Mouse (Mus musculus): Measurements from ENCODE around the gene Lamb3.
"Not testable (repeated sequence)": the region's sequence is repeated elsewhere in the genome, so short reads cannot be mapped to it uniquely, and the experiment has no call there.

Lamb3 gene

GRCm38 (mm10) chr1:193243571-193244193 is 36.2 kb downstream of the Lamb3 start:
- no peak for DNase-seq (ENCODE audit: low spot score in 2 of 2)

DNA sequence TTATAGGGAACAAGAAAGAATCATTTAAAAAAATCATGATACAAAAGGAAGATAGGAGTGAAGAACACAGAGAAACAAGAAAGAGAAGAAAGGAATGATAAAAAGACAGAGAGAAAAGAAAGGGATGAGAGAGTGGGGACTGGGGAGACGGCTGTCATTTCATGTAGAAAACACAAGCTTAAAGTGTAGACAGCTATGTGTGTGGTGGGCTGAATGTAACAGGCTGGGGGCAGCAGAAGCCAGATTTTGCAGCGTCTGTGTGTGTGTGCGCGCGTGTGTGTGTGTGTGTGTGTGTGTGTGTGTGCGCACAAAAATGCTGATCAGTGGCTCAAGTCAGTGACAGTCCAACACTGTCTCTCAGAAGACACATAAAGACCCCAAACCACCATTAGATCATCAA is 36.7 kb downstream of the Lamb3 start:
- no peak for DNase-seq (ENCODE audit: low spot score in 2 of 2)

DNA sequence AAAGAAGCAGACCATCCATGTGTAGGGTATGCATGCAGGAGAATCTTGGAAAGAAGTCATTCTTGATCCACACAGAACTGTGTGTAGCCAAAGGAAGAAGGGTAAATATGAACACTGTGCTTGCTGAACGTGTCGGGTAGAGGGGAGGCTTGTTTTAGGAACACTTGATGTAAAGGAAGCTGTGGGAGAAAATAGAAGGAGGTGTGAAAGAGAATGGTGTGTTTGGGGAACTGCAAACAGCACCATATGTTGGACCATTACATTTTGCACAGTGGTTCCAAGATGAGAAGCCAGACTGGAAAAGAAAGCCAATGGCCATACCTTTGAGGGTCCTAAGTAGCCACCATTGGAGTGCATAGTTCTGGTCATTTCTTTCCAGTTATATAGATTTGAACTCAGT is 42.5 kb downstream of the Lamb3 start:
- DNase-seq (ENCODE audit: low spot score in 2 of 2): peak in 1 of 2 experiments; percentile 53

DNA sequence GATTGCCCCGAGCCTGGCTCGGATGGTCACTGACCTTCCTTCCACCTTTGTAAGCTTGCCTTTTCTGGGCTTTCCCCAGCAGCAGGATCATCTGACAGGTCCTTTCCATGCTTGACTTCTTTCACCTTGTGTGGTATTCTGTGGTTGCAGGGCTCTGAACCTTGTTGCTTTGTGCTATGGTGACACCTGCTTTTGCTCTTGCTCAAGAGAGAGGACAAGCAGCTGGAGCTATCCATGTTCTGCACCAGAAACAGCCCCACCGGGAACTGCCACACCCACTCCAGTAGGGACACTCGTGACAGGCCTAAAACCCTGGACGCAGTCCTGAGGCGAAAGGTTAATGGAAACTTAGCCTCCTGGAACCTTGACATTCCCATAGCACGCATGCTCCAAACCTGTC is 43.9 kb downstream of the Lamb3 start:
- no peak for DNase-seq (ENCODE audit: low spot score in 2 of 2)

GRCm38 (mm10) chr1:193252616-193253015 is 45.1 kb downstream of the Lamb3 start:
- DNase-seq (ENCODE audit: low spot score in 2 of 2): no peak

DNA sequence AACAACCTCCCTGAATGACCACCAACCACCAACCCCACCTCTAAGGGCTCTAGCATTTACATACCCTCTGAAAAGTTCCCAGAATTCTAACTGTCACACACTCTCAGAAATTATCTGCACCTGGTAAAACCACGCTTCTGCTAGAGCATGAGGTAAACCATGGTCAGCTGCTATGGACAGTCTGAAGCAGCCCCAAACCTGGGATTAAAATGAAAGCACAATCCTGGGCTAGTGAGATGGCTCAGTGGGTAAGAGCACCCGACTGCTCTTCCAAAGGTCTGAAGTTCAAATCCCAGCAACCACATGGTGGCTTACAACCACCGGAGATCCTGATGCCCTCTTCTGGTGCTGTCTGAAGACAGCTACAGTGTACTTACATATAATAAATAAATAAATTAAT is 46.4 kb downstream of the Lamb3 start:
- DNase-seq (ENCODE audit: low spot score in 2 of 2): not testable (repeated sequence)

DNA sequence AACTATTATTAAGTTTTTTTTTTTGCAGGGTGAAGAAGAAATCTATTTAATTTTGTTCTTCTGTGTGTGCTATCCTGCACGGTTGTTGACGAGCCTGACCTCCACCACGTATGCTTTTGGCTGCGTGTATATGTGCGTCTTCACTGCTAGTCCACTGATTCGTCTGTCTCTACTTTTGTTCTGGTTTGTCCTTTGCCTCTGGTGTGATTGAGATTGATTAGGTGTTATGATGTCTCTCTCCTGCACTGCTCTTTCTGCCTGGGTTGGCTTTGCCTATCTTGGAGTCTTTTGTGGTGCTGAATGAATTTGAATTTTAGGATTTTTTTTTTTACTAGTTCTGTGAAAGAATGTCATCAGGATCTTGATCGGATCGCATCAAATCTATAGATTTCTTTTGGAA is 47.5 kb downstream of the Lamb3 start:
- DNase-seq (ENCODE audit: low spot score in 2 of 2): no peak

- DNase-seq (ENCODE audit: low spot score in 2 of 2): peak; percentile 68 to 74
Observed at GRCm38 (mm10) chr1:193255488-193256288, 48.2 kb downstream of the Lamb3 start.

DNA sequence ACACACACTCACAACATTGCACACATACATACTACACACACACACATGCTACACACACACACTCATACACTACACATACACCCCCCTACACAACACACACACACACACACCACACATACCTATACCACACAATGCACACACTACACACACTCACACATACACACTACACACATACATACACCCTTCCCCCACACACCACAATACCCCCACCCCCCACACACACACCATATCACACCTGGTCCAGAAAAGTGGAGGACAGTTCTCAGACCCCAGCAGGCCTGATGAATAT is 48.7 kb downstream of the Lamb3 start:
- no peak for DNase-seq (ENCODE audit: low spot score in 2 of 2)

DNA sequence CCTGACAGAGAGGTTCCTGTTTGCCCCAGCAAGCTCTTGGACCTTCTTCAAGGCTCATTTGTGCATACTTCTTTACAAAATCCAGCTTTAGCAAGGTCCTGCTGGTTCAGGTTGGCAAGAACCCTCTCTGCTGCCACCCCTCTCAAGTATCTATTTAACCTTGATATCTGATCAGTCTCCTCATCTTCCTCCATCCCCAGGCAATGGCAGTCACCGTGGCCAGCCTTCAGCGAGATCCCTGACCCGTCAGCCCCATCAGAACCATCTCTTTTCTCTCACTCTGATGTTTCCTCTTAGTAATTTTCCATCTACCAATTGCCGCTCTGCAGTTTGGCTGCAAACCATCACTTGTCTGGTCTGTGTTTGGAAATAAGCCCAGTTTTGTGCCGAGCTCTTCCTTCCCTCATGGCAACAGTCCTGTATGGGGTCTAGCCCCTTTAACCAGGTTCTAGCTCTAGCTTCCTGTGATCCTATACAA is 49.2 kb downstream of the Lamb3 start:
- DNase-seq (ENCODE audit: low spot score in 2 of 2): no peak

- DNase-seq (ENCODE audit: low spot score in 2 of 2): no peak
Observed at GRCm38 (mm10) chr1:193259559-193259958, 52.1 kb downstream of the Lamb3 start.

DNA sequence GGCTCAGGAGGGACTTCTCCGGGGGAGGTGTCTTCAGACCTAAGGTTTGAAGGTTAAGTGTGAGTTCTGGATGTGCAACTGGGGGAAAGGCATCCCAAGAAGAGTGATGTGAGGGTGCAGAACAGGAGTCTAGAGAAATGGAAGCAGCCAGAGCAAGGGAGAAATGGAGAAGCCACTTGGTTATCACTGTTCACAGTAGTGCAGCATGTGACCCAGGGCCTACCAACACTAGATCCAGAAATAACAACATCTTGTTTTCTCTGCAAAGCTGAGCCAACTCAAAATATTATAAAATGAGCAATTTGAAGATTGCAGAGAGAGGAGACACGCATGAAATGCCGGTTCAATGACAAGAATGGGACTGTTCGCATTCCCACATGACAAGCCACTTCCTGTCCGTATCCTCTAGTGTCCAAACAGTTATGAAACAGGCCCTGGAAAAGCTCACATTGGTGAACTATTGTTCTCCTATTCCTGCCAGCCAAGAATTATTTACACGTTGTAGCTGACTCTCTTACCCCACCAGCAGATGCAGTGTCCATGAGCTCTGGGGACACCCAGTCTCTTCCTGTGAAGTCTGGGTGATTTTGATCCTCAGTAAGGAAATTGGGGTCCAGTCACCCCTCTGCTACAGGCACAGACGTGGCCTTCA is 54.5 kb downstream of the Lamb3 start:
- no peak for DNase-seq (ENCODE audit: low spot score in 2 of 2)

DNA sequence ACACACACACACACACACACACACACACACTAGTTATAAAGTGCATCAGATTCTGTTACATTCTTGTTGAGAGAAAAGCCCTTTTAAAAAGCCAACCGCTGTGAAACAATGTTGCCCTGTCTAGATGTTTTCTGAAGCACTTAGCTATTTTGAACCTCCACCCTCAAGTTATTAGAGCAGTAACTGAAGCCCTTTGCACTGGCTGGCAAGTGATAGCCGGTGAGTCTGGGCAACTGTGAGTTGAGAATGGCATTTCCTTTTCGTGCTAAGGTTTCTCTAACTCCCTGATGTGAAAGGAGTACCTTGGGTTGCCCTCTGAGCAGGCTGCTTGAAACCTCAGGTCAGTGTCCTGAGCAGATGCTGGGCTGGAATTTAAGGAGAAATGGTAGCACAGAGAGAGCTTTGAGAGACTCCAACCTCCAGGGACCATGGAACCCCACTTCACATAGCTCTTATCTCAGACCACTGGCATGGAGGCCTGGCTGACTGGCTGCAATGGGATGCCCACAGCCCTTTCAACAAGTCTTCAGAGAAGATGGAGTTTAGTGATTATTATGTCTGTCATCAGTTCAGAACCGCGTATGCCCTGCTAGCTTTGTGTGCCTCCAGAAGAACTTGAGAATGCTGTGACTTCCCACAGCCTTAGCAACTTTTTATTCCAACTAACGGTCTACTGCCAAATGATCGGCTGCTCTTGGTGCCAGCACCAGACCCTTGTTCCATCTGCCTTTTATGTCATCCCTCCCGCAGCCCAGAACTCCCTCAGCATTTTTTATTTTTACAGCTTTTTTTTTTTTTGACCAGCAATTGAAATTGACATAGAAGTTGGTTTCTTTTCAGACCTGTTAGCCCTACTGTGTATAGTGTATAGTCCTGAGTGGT is 55.8 kb downstream of the Lamb3 start:
- DNase-seq (ENCODE audit: low spot score in 2 of 2): no peak

DNA sequence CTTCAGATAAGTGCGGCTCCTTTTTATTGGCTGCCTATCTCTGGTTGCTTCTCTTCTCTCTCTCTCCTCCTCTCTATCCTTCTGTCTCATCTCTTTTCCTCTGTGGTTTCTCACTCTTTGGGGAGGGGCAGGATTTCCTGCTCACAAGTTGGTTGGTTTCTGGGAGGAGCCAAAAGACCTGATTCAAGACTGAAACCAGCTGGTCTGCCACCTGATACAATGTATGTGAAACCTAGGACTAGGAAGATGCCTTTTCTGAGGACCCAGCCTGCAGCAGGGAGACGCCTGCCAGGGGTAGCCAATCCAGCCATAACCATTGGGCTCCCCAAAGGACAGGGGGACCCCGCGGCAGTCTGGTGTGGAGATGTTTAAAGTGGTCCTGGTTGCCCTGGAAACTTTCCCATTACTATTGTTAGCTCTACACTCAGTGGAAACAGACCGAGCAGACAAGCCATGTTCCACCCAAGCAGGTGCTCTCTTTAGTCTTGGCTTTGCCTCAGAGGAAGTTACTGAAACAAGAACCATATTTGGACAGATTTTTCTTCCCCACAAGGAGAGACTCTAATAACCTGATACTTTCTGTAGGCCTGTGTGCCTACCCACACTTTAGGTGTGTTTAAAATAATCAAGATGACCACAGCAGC is 56.6 kb downstream of the Lamb3 start, which contains the start of gene Hsd11b1:
Gene Hsd11b1 (minus strand): TSS at position 121 of the 644 bp plus-strand sequence.
- no peak for DNase-seq (ENCODE audit: low spot score in 2 of 2)

DNA sequence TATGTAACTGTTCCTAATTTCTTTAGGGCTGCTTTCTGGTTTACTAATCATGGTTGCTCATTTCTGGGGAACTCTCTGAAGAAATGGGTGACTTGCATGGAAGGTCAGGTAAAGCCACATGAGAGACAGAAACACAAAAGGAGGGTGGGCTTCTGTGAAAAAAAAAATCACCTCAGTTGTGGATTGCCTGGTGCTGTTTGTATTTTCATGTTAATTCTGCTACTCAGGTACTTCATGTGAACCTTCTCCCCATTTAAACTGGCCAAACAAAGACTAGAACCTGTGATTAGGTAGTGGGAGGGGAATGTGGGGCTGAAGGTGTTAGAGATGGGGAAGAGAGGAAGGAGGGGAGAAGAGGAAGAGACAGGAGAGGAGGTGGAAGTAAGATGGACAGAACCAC is 58.2 kb downstream of the Lamb3 start:
- DNase-seq (ENCODE audit: low spot score in 2 of 2): no peak

DNA sequence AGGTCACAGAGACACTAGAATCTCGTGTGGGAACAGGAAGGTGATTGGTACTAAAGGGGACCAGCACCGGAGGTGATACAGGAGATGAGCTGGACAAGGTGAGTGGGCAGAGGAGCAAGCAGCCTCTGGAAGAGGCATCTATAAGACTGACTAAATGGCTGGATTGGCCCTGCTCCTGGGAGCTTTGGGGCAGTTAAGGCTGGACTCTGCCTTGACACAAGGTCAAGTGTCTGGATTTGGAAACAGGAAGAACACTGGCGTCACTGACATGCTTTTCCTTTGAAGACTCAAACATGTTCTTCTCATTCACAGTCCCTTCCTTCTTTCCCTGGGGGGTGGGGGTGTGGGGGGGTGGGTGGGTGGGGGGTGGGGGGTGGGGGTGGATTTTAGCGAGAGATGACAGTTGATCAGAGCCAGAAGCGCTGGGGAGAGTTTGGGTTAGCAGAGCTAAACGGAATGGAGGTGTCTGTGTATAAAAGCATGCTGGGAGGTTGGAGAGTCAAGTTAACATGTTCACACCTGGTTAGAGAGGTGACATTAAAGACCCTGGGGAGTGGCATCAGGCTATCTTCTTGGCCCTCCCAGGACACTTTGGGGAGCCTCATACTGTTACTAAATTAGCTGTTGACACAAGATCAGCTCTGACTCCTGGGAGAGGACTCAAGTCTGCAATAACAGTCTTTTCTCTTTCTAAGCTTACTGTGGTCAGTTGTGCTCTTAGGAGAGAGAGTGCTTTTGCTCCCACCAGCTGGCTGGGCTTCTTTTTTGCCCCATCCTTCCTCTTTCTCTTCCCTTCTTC is 63.7 kb downstream of the Lamb3 start:
- DNase-seq (ENCODE audit: low spot score in 2 of 2): no peak

- peak in 1 of 2 experiments; percentile 17 for DNase-seq (ENCODE audit: low spot score in 2 of 2)
Observed at GRCm38 (mm10) chr1:193272137-193272915, 64.8 kb downstream of the Lamb3 start.

GRCm38 (mm10) chr1:193272916-193273601 is 65.6 kb downstream of the Lamb3 start, which contains the start of gene G0s2:
TSS of gene G0s2 (minus strand) at chr1:193273217.
- DNase-seq (ENCODE audit: low spot score in 2 of 2): peak; percentile 46 to 49
